Mouse (Mus musculus) testis, postnatal 14 days (tissue): ENCODE measurements around the gene Sv2b.

Experiments used
- DNase-seq: peaks from one replicate; pipeline ENCODE4 v3.0.0; 2021; ENCODE audit warnings: low spot score

Sv2b gene

DNA sequence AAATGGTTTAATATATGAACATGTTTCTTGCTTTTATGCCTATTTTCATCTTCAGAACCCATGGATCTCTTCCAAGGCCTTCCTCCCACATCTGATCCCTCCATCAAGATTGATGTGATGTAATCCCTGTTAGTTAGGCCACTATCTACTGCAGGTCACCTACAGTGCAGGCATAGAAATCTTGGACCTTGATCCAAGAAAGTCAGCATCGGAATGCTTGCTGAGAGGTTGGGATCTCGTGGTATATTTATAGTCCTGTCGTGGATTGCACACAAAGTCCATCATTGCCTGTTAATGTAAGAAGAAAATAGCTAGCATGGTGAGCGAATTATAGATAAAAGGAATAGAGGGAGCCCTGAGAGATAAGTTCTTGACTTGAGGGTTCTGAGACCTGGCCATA, 223.6 kb downstream of the Sv2b start:
- DNase-seq, result no peak

GRCm38 (mm10) chr7:75080163-75080562, 228.9 kb downstream of the Sv2b start:
- DNase-seq, result no peak

- DNase-seq, result no peak
These were observed 231.4 kb downstream of the Sv2b start for GRCm38 (mm10) chr7:75077560-75078208.
